Mouse (Mus musculus): ENCODE measurements around the gene P2ry2.

P2ry2 gene

DNA sequence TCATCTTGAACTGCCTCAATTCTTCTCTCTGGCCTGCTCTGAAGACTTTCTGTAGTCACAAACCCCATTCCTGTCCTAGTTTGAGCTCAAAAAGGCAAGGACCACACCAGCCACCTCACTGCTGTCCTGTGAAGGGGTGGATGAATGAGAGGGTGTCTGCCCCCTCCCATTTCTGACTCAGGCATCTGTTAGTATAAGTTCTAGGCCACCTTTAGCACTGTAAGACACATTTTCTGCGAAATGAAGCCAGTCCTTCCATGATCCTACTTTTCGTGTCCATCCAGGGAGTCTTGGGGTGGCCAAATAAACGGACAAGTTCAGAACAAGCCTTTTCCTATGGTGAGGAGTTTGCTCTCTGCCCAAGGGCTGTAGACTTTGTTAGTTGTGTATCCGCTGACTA lies at the start of gene P2ry2:
P2ry2 (minus strand) TSS at position 326 of the 400 bp plus-strand sequence.
- DNase-seq (ENCODE audit: low read depth) = no peak

DNA sequence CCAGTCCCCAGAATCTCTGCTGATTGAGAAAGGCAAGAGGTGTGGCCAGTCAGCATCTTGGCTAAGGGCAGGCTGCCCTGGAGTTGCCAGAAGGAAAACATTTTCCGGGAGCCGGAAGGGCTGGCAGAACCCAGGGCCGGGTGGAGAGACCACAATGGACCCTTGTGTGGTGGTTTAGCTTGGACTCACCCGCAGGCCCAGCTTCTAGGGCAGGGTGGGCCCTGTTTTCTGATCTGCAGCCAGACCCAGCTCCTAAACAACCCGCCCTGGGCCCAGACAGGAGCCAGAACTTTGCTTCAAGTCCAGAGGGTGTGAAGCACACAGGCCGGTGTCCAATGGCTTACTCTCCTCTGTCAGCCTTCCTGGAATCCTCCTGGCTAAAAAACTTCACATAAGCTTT lies 49.6 kb upstream of the P2ry2 start:
- DNase-seq (ENCODE audit: low read depth) = peak; percentile 38

GRCm38 (mm10) chr7:101061381-101061780 lies 48.7 kb upstream of the P2ry2 start:
- DNase-seq (ENCODE audit: low read depth) = peak; percentile 84

GRCm38 (mm10) chr7:101060476-101060875 lies 47.8 kb upstream of the P2ry2 start:
- DNase-seq (ENCODE audit: low read depth) = no peak

DNA sequence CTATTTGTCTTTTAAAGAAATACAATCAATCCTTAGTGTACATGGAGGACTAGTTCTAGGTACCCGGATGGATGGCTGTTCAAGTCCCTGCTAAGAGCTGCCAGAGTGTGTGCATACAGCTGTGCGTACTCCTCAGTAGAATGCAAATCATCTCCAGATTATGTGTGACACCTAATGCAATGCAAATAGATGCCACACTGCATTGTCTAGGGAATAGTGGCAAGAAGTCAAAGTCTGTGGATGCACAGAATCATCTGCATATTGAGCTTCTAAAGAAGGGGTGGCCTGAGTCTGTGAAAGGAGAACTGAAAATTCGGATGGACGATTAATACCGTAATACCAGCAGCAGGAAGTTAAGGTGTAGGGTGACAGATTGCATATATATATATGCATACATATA lies 46.5 kb upstream of the P2ry2 start:
- no peak for DNase-seq (ENCODE audit: low read depth)

- no peak for DNase-seq (ENCODE audit: low read depth)
Observed at GRCm38 (mm10) chr7:101057309-101057708, 44.6 kb upstream of the P2ry2 start.

- peak; percentile 48 for DNase-seq (ENCODE audit: low read depth)
Observed at GRCm38 (mm10) chr7:101053136-101053535, 40.5 kb upstream of the P2ry2 start.

DNA sequence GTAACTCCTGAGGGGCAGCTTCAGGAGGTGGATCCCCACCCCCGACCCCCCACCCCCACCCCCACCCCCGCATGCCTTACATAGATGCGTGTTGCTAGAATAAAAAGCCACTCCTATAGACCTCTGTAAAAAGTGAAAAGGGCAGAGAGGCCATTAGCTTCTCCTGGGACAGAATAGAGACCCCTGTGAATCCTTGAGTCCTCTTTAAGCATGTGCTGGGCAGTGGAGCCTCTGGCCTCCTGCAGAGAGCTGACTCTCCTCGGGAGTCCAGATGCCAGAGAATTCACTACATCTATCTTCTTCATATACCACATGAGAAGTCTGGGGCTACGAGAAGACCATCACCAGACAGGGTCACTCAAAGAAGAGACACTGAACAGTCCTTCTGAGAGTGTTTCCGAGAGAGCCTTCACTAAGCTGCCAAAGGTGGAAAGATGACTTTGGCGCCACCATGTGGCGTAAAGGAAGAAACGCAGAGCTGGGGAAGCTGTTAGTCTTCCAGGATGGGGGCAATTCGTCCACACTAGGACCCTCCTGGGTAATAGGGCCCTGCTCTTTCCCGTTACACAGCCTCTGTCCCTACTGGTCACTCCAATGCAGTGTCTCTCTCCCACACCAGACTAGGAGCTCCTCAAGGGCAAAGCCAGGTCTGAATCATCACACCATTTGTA lies 39.0 kb upstream of the P2ry2 start:
- peak; percentile 89 for DNase-seq (ENCODE audit: low read depth)

DNA sequence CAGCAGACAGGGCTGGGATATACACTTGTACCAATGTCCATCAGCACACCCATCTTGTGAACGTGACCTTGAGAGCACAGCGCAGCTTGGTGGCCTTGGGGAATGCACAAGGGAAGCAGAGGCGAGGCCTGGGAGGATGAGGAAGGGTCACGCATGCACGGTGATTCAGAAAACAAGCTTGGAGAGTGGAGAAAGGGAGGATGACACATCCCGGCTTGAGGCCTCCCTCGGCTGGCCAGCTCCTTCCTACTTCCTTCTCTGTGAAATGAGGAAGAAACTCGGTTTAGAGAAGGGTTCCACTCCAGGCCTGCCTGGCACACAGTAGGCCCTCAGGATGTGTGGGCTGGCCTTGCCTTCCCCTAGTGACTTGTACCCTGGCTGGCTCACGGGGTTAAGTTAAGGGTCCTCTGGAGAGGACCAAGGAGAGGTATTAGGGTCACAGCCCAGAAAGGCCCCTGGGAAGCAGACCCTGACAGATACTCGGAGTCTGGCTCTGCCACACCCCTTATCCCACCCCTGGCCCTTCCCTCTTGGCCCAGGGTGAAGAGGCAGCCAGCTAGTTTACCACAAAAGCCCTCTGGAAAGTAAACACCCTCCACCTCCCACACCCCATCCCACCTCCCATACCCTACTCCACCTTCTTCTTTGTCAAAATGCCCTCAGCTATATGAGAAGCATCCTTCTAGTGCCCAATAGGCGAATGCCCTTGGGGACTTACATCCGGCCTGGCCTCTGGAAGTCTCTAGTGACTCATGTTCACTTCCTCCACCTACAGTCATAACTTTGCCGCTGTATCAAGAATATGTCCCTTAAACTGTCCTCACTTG lies 38.3 kb upstream of the P2ry2 start:
- DNase-seq (ENCODE audit: low read depth) = peak; percentile 45

- no peak for DNase-seq (ENCODE audit: low read depth)
Observed at GRCm38 (mm10) chr7:101049326-101050087, 36.8 kb upstream of the P2ry2 start.

GRCm38 (mm10) chr7:101048247-101048646 lies 35.6 kb upstream of the P2ry2 start:
- DNase-seq (ENCODE audit: low read depth) = no peak

DNA sequence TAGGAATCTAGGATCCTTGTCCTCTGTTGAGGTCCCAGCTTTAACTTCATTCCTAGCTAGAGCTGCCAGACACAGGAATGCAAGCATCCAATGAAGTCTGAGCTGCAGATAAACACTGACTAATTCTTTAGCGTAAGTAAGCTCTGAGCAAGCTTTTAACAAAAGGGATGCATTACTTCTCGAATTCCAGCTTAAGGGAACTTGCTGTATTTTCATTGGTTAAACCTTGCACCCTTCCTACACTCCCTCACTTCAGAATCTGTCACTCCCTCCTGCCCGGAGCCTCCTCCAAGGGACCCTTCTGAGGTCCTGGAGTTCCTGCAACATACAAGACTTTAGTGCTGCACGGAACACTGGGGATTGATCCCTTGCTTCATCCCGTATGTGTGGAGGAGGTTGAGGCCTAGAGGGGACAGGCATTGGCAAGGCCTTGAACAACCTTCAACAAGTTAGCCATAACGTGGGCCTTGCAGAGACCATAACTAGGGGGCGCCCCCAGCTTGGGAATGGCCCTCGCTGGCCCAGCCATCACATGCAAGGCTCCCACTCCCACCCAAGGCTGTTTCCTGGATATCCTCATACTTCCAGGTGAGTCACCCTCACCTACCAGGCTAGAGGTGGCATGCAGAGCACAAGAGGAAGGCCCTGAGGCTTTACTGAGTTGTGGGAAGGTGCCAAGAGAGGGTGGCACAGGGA lies 31.3 kb upstream of the P2ry2 start:
- peak; percentile 61 for DNase-seq (ENCODE audit: low read depth)

- no peak for DNase-seq (ENCODE audit: low read depth)
Observed at GRCm38 (mm10) chr7:101041977-101042749, 29.5 kb upstream of the P2ry2 start.

DNA sequence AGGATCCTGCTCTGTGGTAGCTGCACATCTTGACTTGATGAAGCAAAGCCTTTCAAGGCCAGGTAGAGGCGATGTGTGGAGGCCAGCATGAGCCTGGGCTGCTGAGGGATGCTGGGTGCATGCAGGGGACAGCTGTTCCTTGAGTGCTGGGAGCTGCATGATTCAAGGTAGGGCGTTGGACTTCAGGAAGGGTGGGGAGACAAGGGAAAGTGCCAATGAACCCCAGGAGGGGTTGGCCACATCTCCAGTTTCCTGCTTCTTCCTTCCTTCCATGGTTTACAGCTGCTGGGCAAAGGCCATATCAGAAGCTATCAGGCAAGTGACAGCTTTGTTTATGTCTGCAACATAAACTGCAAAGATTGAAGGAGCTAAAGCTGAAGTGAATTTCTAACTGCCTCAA lies 28.9 kb upstream of the P2ry2 start:
- no peak for DNase-seq (ENCODE audit: low read depth)

DNA sequence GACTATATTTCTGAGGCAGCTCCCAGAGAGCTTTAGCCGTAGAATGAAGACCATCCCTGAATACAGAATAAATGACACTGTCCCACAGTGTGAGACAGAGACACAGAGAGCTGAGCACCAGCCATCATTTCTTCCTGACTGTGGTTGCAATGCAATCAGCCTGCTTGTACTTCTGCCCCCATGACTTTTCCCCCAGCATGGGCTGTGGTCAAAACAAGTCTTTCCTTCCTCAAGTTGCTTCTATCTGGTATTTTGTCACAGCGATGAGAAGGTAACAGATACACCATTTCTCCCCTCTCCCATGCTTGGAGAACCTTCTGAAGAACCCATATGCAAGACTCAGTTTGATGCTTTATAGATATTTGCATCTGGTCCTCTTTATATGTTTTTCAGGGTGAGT lies 20.7 kb upstream of the P2ry2 start:
- DNase-seq (ENCODE audit: low read depth) = no peak

- no peak for DNase-seq (ENCODE audit: low read depth)
Observed at GRCm38 (mm10) chr7:101031234-101031633, 18.6 kb upstream of the P2ry2 start.

DNA sequence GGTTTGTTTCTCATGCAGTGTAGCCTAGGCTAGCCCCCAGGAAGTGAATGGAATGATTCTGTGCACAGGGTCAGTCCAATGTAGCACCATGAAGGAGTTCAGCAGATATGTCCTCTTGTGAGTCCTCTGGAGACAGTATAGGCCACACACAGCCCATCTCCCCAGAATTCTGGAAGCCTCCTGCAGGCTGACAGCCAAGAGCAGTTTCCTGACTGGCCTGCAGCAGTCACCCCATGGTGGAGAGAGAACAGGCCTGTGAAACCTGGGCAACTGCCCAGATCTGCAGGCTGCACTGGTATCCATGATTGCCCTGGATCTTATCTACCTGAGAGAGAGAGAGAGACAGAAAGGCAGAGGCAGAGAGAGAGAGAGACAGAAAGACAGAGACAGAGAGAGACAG lies 18.1 kb upstream of the P2ry2 start:
- peak; percentile 44 for DNase-seq (ENCODE audit: low read depth)

DNA sequence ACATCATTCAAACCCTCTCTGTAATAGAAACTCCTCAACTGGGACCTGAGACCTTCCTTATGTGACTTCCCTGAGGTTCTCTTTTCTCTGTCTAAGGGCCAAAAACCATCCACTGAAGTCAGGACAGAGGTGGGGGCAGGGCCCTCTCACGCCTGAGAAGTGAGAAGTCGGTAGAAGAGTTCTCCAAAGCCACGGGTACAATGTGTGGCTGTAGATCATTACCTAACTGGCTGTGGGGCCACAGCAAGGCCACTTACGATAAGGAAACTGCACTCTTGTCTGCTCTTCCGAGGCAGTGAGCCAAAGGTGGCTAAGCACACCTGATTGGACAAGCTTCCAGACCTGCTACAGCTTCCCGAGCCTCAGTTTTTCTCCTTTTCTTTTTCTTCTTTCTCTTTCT lies 16.8 kb upstream of the P2ry2 start:
- DNase-seq (ENCODE audit: low read depth) = no peak

DNA sequence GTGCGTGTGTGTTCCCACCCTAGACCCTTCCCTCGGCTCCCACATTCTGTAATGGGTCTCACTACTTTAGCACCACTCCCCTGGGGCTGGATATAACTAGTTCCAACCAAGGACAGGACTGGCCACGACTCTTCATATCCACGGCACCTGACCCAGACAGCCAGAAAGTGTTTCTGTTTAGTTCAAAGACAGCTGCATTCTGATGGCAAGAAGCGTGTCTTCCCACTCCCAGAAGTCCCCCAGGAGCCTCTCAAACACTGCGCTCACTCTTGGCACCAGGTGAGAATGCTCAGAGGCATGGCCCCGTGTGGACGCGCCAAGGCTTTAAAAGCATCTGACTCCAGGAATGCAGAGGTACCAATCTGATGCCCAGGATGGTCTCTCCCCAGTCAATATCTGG lies 16.3 kb upstream of the P2ry2 start:
- no peak for DNase-seq (ENCODE audit: low read depth)

DNA sequence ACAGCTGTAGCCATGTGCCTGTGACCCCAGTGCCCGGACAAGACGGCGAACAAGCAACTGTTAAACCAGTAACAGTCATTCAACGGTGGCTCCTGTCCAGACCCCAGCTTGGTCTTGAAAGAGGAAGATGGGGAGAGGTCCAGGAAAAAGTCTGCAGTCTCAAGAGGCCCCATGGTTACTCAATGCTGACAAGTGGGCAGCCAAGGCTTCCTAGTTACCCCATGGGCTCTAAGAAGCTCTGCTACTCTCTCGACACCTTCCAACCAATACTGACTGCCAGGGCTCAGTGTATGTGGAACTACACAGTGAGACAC lies 15.7 kb upstream of the P2ry2 start:
- DNase-seq (ENCODE audit: low read depth) = no peak

DNA sequence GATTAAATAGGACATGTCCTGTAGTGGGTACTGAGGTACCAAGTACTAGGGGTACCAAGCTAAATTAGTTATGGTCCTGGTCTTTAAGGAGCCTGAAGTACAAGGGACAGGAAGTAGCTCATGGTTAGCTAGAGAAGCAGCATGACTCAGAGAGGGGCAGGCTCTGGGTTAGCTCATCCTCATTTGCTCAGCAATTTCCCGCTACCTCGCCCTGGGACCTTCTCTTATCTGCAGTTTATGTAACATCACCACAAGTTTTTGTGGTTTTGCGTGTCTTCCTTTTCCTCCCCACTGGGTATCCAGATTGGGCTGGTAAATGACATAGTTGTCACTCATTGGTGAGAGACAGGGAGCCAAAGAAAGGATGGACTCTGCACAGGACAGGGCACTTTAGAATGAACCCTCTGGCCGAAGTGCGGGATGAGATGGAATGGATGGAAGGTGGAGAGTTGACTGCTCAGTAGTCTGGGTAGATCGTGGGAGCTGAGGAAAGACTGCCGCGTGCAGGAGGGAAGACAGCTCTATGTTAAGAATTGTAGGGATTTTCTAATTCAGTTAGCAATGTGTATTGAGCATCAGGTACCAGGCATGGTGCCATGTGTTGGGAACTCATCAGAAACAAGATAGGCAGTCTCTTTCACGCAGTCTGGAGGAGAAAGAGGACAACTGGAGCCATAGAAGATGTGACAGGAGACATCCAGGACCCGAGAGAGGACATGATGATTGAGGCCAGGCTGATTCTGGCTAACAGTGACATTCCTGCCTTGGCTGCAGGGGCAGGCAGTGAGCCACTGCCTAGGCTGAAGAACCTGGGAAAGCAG lies 15.2 kb upstream of the P2ry2 start:
- no peak for DNase-seq (ENCODE audit: low read depth)

All from NIH3T3 (cell line).